Comparison of ENCODE assay signal across 7 mouse cellular contexts in genomic region chr7:44850789-44851624, GRCm38 (mm10). TPM values are rescaled to one million over a fixed set of nuclear protein-coding genes. Genes with fewer than 3 reads are reported as not detected.
A peak's percentile ranks its signal among the peaks of the same experiment; 100 is the strongest.
DNase-seq lines count a peak whose midpoint lies in the region; ATAC-seq and TF ChIP-seq lines count a peak whose summit lies in the region.

No protein-coding gene starts in this region.

- H3K27ac ChIP-seq in left cerebral cortex, adult 2 months, result peak overlapping the region; percentile 99
- H3K27ac ChIP-seq in embryonic facial prominence, embryonic 12.5 days, result peak overlapping the region; percentile 96
- peak overlapping the region; percentile 99 for H3K27ac ChIP-seq in intestine, embryonic 14.5 days (ENCODE audit: low read depth)
- H3K27ac ChIP-seq in neural tube, embryonic 14.5 days (ENCODE audit: low read depth, low read length), result no peak overlapping the region

- peak overlapping the region; percentile 68 for H3K4me3 ChIP-seq in left cerebral cortex, adult 2 months
- peak overlapping the region; percentile 77 for H3K4me3 ChIP-seq in embryonic facial prominence, embryonic 12.5 days
- H3K4me3 ChIP-seq in intestine, embryonic 14.5 days (ENCODE audit: low read depth, low read length), result peak overlapping the region; percentile 68
- peak overlapping the region; percentile 68 for H3K4me3 ChIP-seq in neural tube, embryonic 14.5 days (ENCODE audit: low read depth, low read length)

- peak overlapping the region; percentile 85 for H3K4me2 ChIP-seq in embryonic facial prominence, embryonic 12.5 days (replicated peaks)
- peak overlapping the region; percentile 80 for H3K4me2 ChIP-seq in intestine, embryonic 14.5 days (ENCODE audit: low read length)
- peak overlapping the region; percentile 71 for H3K4me2 ChIP-seq in neural tube, embryonic 14.5 days (ENCODE audit: low read depth, low read length)

- peaks cover 34% of the 10 kb centered on the region for H3K4me1 ChIP-seq in embryonic facial prominence, embryonic 12.5 days
- peaks cover 34% of the 10 kb centered on the region for H3K4me1 ChIP-seq in intestine, embryonic 14.5 days (replicated peaks; ENCODE audit: control insufficient read depth, insufficient read depth, low read length)
- H3K4me1 ChIP-seq in neural tube, embryonic 14.5 days (ENCODE audit: control insufficient read depth, insufficient read depth, low read length), result peaks cover 30% of the 10 kb centered on the region

- no peak for TF ChIP-seq CTCF in left cerebral cortex, adult 2 months (IDR thresholded peaks at IDR 0.05)

- intact Hi-C loops in left cerebral cortex, adult 2 months (cut with DNase I), result loop anchor here (10.0 kb wide), 1 partner anchor 274 kb away; the partner anchor contains the start of genes Rpl13a and Rps11

- WGBS in embryonic facial prominence, embryonic 12.5 days, result 78% methylated on average over 8 of the region's 8 CpGs
- 70% methylated on average over 8 of the region's 8 CpGs for WGBS in intestine, embryonic 14.5 days
- WGBS in neural tube, embryonic 14.5 days, result 82% methylated on average over 8 of the region's 8 CpGs

- no peak for DNase-seq in left cerebral cortex, adult 2 months (ENCODE audit: extremely low spot score in 1 of 2, low spot score in 2 of 2)
- no peak for DNase-seq in left cerebral cortex, adult 9 months (ENCODE audit: low spot score in 2 of 2)
- DNase-seq in intestine, embryonic 14.5 days (ENCODE audit: low spot score), result no peak
- no peak for DNase-seq in spleen, postnatal 14 days (ENCODE audit: low spot score in 2 of 2)
- DNase-seq in embryo, embryonic 9.5 days (ENCODE audit: extremely low spot score), result no peak

- ATAC-seq in embryonic facial prominence, embryonic 12.5 days (ENCODE audit: insufficient number of reproducible peaks, insufficient read depth, low FRiP score, low TSS enrichment), result no peak
- ATAC-seq in intestine, embryonic 14.5 days (replicated peaks; ENCODE audit: low FRiP score, low TSS enrichment, low read depth), result no peak
- ATAC-seq in neural tube, embryonic 14.5 days (ENCODE audit: low read depth), result no peak

- H3K36me3 ChIP-seq in embryonic facial prominence, embryonic 12.5 days, result peaks cover 23% of the 10 kb centered on the region
- peaks cover 24% of the 10 kb centered on the region for H3K36me3 ChIP-seq in intestine, embryonic 14.5 days (ENCODE audit: control insufficient read depth, insufficient read depth, low read length)
- H3K36me3 ChIP-seq in neural tube, embryonic 14.5 days (ENCODE audit: control insufficient read depth, insufficient read depth, low read length), result peaks cover 11% of the 10 kb centered on the region

- no peaks in the 10 kb centered on the region for H3K9me3 ChIP-seq in embryonic facial prominence, embryonic 12.5 days
- H3K9me3 ChIP-seq in intestine, embryonic 14.5 days (ENCODE audit: control insufficient read depth, low read length), result no peaks in the 10 kb centered on the region
- no peaks in the 10 kb centered on the region for H3K9me3 ChIP-seq in neural tube, embryonic 14.5 days (ENCODE audit: control insufficient read depth, low read length)

- H3K27me3 ChIP-seq in embryonic facial prominence, embryonic 12.5 days, result no peaks in the 10 kb centered on the region
- no peaks in the 10 kb centered on the region for H3K27me3 ChIP-seq in intestine, embryonic 14.5 days (replicated peaks; ENCODE audit: control insufficient read depth, insufficient read depth, low read length)
- no peaks in the 10 kb centered on the region for H3K27me3 ChIP-seq in neural tube, embryonic 14.5 days (ENCODE audit: control insufficient read depth, insufficient read depth, low read length)

- H3K9ac ChIP-seq in embryonic facial prominence, embryonic 12.5 days, result peak overlapping the region; percentile 81
- peak overlapping the region; percentile 71 for H3K9ac ChIP-seq in intestine, embryonic 14.5 days (ENCODE audit: low read length)
- peak overlapping the region; percentile 73 for H3K9ac ChIP-seq in neural tube, embryonic 14.5 days (replicated peaks; ENCODE audit: low read depth, low read length)

RNA-seq across cellular contexts. Expression of gene Tbc1d17, which starts 2.1 kb away (rescaled TPM):
- total RNA-seq in left cerebral cortex, adult 2 months (2021), result 10 to 100 TPM; 64.4 to 67.5 TPM
- polyA plus RNA-seq in embryonic facial prominence, embryonic 12.5 days (2016; fragmentation: Nextera tagmentation; extraction: Ambion mirVana), result 94.3 and 105 TPM in 2 replicates
- 72.4 and 74.8 TPM in 2 replicates for polyA plus RNA-seq in intestine, embryonic 14.5 days (2014; fragmentation: Nextera tagmentation; extraction: Ambion mirVana)
- polyA plus RNA-seq in neural tube, embryonic 14.5 days (2014; fragmentation: Nextera tagmentation; extraction: Ambion mirVana), result 92.5 and 96.4 TPM in 2 replicates

RNA-seq across cellular contexts. Expression of gene Akt1s1, which starts 2.2 kb away (rescaled TPM):
- total RNA-seq in left cerebral cortex, adult 2 months (2021), result 10 to 100 TPM; 69.7 to 77.0 TPM
- polyA plus RNA-seq in embryonic facial prominence, embryonic 12.5 days (2016; fragmentation: Nextera tagmentation; extraction: Ambion mirVana), result 116 and 120 TPM in 2 replicates
- polyA plus RNA-seq in intestine, embryonic 14.5 days (2014; fragmentation: Nextera tagmentation; extraction: Ambion mirVana), result 63.7 and 68.0 TPM in 2 replicates
- polyA plus RNA-seq in neural tube, embryonic 14.5 days (2014; fragmentation: Nextera tagmentation; extraction: Ambion mirVana), result 36.4 and 46.8 TPM in 2 replicates

RNA-seq across cellular contexts. Expression of gene Pnkp, which starts 5.9 kb away (rescaled TPM):
- 10 to 100 TPM; 27.4 to 31.2 TPM for total RNA-seq in left cerebral cortex, adult 2 months (2021)
- 29.0 and 30.4 TPM in 2 replicates for polyA plus RNA-seq in embryonic facial prominence, embryonic 12.5 days (2016; fragmentation: Nextera tagmentation; extraction: Ambion mirVana)
- 26.4 and 29.7 TPM in 2 replicates for polyA plus RNA-seq in intestine, embryonic 14.5 days (2014; fragmentation: Nextera tagmentation; extraction: Ambion mirVana)
- 27.1 and 28.8 TPM in 2 replicates for polyA plus RNA-seq in neural tube, embryonic 14.5 days (2014; fragmentation: Nextera tagmentation; extraction: Ambion mirVana)

RNA-seq across cellular contexts. Expression of gene Ptov1, which starts 18.6 kb away (rescaled TPM):
- total RNA-seq in left cerebral cortex, adult 2 months (2021), result 100 to 1,000 TPM; 273 to 290 TPM
- polyA plus RNA-seq in embryonic facial prominence, embryonic 12.5 days (2016; fragmentation: Nextera tagmentation; extraction: Ambion mirVana), result 696 and 750 TPM in 2 replicates
- 318 and 338 TPM in 2 replicates for polyA plus RNA-seq in intestine, embryonic 14.5 days (2014; fragmentation: Nextera tagmentation; extraction: Ambion mirVana)
- 475 and 479 TPM in 2 replicates for polyA plus RNA-seq in neural tube, embryonic 14.5 days (2014; fragmentation: Nextera tagmentation; extraction: Ambion mirVana)

RNA-seq across cellular contexts. Expression of gene Atf5, which starts 34.5 kb away (rescaled TPM):
- 10 to 100 TPM; 23.1 to 23.4 TPM for total RNA-seq in left cerebral cortex, adult 2 months (2021)
- 5.3 and 5.8 TPM in 2 replicates for polyA plus RNA-seq in embryonic facial prominence, embryonic 12.5 days (2016; fragmentation: Nextera tagmentation; extraction: Ambion mirVana)
- 2.4 and 3.0 TPM in 2 replicates for polyA plus RNA-seq in intestine, embryonic 14.5 days (2014; fragmentation: Nextera tagmentation; extraction: Ambion mirVana)
- polyA plus RNA-seq in neural tube, embryonic 14.5 days (2014; fragmentation: Nextera tagmentation; extraction: Ambion mirVana), result 2.1 and 2.3 TPM in 2 replicates
